Mouse (Mus musculus) A20 (cell line): Measurements from ENCODE around the gene Lrrc75a.
"Not testable (repeated sequence)": the region's sequence is repeated elsewhere in the genome, so short reads cannot be mapped to it uniquely, and the experiment has no call there.

Experiments used
- DNase-seq: peaks from one replicate; pipeline ENCODE4 v3.0.0-alpha.2; 2011; ENCODE audit warnings: low read depth, low spot score

Gene Lrrc75a

GRCm38 (mm10) chr11:62647661-62648590, at the start of gene Lrrc75a:
TSS of gene Lrrc75a (minus strand) at chr11:62648523.
- DNase-seq = peak; percentile 59

GRCm38 (mm10) chr11:62695126-62695525, 46.8 kb upstream of the Lrrc75a start:
- no peak for DNase-seq

- peak; percentile 87 for DNase-seq
These were observed 45.2 kb upstream of the Lrrc75a start for GRCm38 (mm10) chr11:62693299-62694184.

GRCm38 (mm10) chr11:62691592-62691991, 43.3 kb upstream of the Lrrc75a start:
- no peak for DNase-seq

- no peak for DNase-seq
These were observed 31.6 kb upstream of the Lrrc75a start for GRCm38 (mm10) chr11:62679954-62680353.

GRCm38 (mm10) chr11:62678778-62679354, 30.5 kb upstream of the Lrrc75a start:
- no peak for DNase-seq

- DNase-seq = no peak
These were observed 27.9 kb upstream of the Lrrc75a start for GRCm38 (mm10) chr11:62676290-62676596.

- DNase-seq = peak; percentile 85
These were observed 27.4 kb upstream of the Lrrc75a start for GRCm38 (mm10) chr11:62675480-62676289.

GRCm38 (mm10) chr11:62670006-62670405, 21.7 kb upstream of the Lrrc75a start:
- no peak for DNase-seq

GRCm38 (mm10) chr11:62669471-62669870, 21.1 kb upstream of the Lrrc75a start:
- no peak for DNase-seq

GRCm38 (mm10) chr11:62668986-62669385, 20.7 kb upstream of the Lrrc75a start:
- DNase-seq = no peak

GRCm38 (mm10) chr11:62664250-62664649, 15.9 kb upstream of the Lrrc75a start:
- no peak for DNase-seq

- DNase-seq = no peak
These were observed 12.6 kb upstream of the Lrrc75a start for GRCm38 (mm10) chr11:62660885-62661284.

- DNase-seq = no peak
These were observed 3.8 kb upstream of the Lrrc75a start for GRCm38 (mm10) chr11:62652080-62652479.

GRCm38 (mm10) chr11:62651563-62651962, 3.2 kb upstream of the Lrrc75a start:
- DNase-seq = no peak

GRCm38 (mm10) chr11:62649803-62650202, 1.5 kb upstream of the Lrrc75a start:
- DNase-seq = not testable (repeated sequence)

- peak; percentile 95 for DNase-seq
These were observed 468 bp upstream of the Lrrc75a start, which contains the start of gene Mmgt2 for GRCm38 (mm10) chr11:62648591-62649391. TSS of gene Mmgt2 (plus strand) at chr11:62648664.

GRCm38 (mm10) chr11:62646958-62647515, 1.3 kb downstream of the Lrrc75a start:
- DNase-seq = no peak

GRCm38 (mm10) chr11:62646495-62646843, 1.9 kb downstream of the Lrrc75a start:
- DNase-seq = no peak
